Mouse (Mus musculus) forebrain, embryonic 10.5 days (tissue): Measurements from ENCODE around the gene Rffl. TPM values are rescaled to one million over a fixed set of nuclear protein-coding genes. Genes with fewer than 3 reads are reported as not detected.
A peak's percentile ranks its signal among the peaks of the same experiment; 100 is the strongest.

Experiments used
- DNase-seq: peaks from one replicate; pipeline ENCODE4 v3.0.0-alpha.2; 2017; ENCODE audit warnings: low spot score; ENCODE audit errors: extremely low spot score
- H3K27ac ChIP-seq: fragments of 300-500 bp; sonication (generic); 2 replicates; pipeline ENCODE4 v1.5.1; 2016; ENCODE audit warnings: mild to moderate bottlenecking
- H3K27me3 ChIP-seq: fragments of 300-500 bp; sonication (generic); 2 replicates; pipeline ENCODE4 v1.6.1; 2016; ENCODE audit warnings: mild to moderate bottlenecking; ENCODE audit not compliant: poor library complexity, severe bottlenecking
- H3K36me3 ChIP-seq: fragments of 300-500 bp; sonication (generic); replicated peaks from 2 replicates; pipeline ENCODE4 v1.6.1; 2016; ENCODE audit warnings: mild to moderate bottlenecking, moderate library complexity
- H3K4me1 ChIP-seq: fragments of 300-500 bp; sonication (generic); 2 replicates; pipeline ENCODE4 v1.6.1; 2016
- H3K4me3 ChIP-seq: fragments of 300-500 bp; sonication (generic); 2 replicates; pipeline ENCODE4 v1.5.1; 2016; ENCODE audit warnings: mild to moderate bottlenecking, moderate library complexity
- H3K9me3 ChIP-seq: fragments of 300-500 bp; sonication (generic); 2 replicates; pipeline ENCODE4 v1.6.1; 2016; ENCODE audit warnings: mild to moderate bottlenecking, moderate library complexity
- WGBS: fragments of 180-500 bp; shearing (Covaris S2); methylation state at CpG from one replicate; pipeline ENCODE4 v1.1.7; 2016; 5-methylcytosine and 5-hydroxymethylcytosine counted together
- polyA plus RNA-seq: library from polyadenylated mRNA; unstranded; fragments of >200 nt; fragmentation: Nextera tagmentation; extraction: Ambion mirVana; gene quantifications from 2 replicates; pipeline ENCODE4 v1.2.1, GENCODE M21; 2016

Rffl gene
- polyA plus RNA-seq, 1 experiment from 2014 or later = 9.5 TPM

DNA sequence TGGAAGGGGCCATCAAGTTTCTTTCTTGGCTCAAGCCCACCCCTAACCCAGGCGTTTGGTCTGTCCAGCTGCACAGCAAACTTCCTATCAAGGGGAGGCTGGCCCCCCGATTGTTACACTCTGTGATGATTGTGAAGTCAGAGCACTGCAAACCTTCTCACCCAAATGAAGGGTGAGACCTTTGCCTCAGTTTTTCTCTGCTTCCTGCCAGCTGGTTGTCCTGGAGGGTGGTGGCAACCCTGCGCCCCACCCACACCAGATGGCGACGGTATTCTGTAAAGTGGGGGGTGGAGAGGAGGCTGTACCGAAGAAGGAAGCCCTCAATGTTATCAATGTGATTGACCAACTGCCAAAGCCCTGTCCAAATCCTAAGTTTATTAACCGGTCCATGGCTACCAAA, 20.9 kb upstream of the Rffl start, which contains the start of gene Fndc8:
Fndc8 (plus strand) TSS at position 189 of the 400 bp plus-strand sequence.
- Histone ChIP-seq H3K27ac (no peak within 1 kb of the TSS), H3K4me1 (peaks cover 23% of the 10 kb centered on the region), H3K27me3 (peaks cover 7% of the 10 kb centered on the region; the same call in 1 of the 2 replicates), H3K9me3 (no peaks in the 10 kb centered on the region), H3K36me3 (peaks cover under 1% of the 10 kb centered on the region; the same call in 1 of the 2 replicates), H3K4me3 (no peak within 1 kb of the TSS)
- WGBS = 72% methylated on average over 7 of the region's 7 CpGs
- no peak for DNase-seq

DNA sequence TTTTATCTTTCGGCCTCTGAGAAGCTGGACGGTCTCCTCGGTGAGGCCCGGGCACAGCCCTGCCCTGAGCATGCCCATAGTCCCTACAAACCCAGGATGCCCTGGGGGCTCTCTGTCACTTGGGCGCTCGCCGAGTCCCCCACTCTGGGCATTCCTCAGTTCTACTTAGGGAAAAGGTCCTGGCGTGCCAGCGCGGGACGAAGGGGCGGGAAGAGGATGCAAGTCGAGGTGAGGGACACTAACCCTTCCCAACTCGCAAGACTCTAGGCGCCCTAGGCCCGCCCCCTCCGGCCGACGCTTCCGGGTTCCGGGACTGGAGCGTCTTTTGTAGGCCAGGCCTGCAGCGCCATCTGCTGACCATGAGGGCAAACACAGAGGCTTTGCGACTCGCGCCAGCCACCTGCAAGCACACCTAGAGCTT, 19.3 kb upstream of the Rffl start, which contains the start of gene Rad51d:
Rad51d (minus strand) TSS at position 273 of the 421 bp plus-strand sequence.
- Histone ChIP-seq H3K36me3 (peaks cover 4% of the 10 kb centered on the region; the same call in 1 of the 2 replicates), H3K27me3 (peaks cover 7% of the 10 kb centered on the region; the same call in 1 of the 2 replicates), H3K27ac (peak within 1 kb of the TSS; percentile 87), H3K4me1 (peaks cover 23% of the 10 kb centered on the region), H3K4me3 (peak within 1 kb of the TSS; percentile 75), H3K9me3 (no peaks in the 10 kb centered on the region)
- WGBS = 0% methylated on average over 22 of the region's 26 CpGs
- DNase-seq = peak; percentile 91

GRCm38 (mm10) chr11:82889524-82890341, 18.7 kb upstream of the Rffl start:
- Histone ChIP-seq H3K4me3 (peak overlapping the region; percentile 75), H3K27me3 (peaks cover 7% of the 10 kb centered on the region; the same call in 1 of the 2 replicates), H3K27ac (peak overlapping the region; percentile 87), H3K36me3 (peaks cover 4% of the 10 kb centered on the region; the same call in 1 of the 2 replicates), H3K4me1 (peaks cover 23% of the 10 kb centered on the region), H3K9me3 (no peaks in the 10 kb centered on the region)
- WGBS = 8% methylated on average over 31 of the region's 31 CpGs
- no peak for DNase-seq

DNA sequence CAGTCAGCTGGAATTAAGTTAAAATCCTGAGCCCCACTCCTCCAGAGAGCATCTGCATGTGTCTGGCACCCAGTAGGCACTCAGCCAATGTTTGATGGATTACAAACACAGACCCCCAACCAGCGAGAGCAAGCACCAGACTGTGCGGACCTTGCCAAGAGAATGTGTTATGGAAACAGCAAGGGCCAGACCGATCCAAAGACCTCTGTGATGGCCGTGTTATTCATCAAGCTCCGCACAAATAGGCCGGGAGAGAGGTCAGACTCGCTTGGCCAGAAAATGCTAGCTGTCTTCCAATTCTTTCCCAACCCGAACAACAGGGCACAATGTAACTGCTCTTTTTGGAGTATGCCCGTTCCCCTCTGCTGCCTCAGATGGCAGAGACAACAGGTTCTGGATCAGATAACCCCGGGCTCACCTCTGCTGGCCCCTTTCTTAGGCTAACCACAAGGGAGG, 17.5 kb upstream of the Rffl start:
- no peaks in the 10 kb centered on the region for H3K9me3 ChIP-seq
- H3K4me1 ChIP-seq = peaks cover 23% of the 10 kb centered on the region
- peaks cover 4% of the 10 kb centered on the region; the same call in 1 of the 2 replicates for H3K36me3 ChIP-seq
- 0 out of 2 replicates have a peak overlapping the region, but pooled peaks have one; percentile 75 for H3K4me3 ChIP-seq
- H3K27me3 ChIP-seq = peaks cover 7% of the 10 kb centered on the region; the same call in 1 of the 2 replicates
- 77% methylated on average over 10 of the region's 10 CpGs for WGBS
- no peak overlapping the region for H3K27ac ChIP-seq
- no peak for DNase-seq

- Histone ChIP-seq H3K9me3 (no peaks in the 10 kb centered on the region), H3K36me3 (peaks cover 20% of the 10 kb centered on the region), H3K4me3 (no peak overlapping the region), H3K27me3 (0 out of 2 replicates have a peak, but pooled peaks cover 2% of the 10 kb centered on the region), H3K4me1 (peaks cover 23% of the 10 kb centered on the region), H3K27ac (no peak overlapping the region)
- 87% methylated on average over 3 of the region's 3 CpGs for WGBS
- DNase-seq = no peak
Measured at GRCm38 (mm10) chr11:82886559-82886958, 15.5 kb upstream of the Rffl start.

DNA sequence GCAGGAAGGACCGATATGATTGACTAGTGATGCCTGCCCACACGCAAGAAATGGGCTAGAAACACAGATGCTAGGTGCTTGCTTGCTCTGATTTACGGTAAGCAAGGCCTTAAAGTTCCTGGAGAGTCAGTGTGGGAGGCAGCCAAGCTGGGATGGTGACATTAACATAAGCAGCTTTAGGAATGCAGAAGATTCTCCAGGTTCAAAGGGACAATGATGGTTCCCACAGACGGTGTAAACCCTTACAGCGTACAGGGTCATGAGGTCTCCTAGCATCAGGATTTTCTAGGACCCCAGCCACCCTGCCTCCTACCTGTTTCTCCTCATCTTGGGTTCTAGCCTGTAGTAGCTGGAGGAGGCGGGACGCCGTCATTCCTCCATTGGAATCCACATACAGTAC, 12.2 kb upstream of the Rffl start:
- no peaks in the 10 kb centered on the region for H3K27me3 ChIP-seq
- peaks cover under 1% of the 10 kb centered on the region; the same call in 1 of the 2 replicates for H3K4me1 ChIP-seq
- WGBS = 75% methylated on average over 8 of the region's 8 CpGs
- H3K9me3 ChIP-seq = no peaks in the 10 kb centered on the region
- H3K4me3 ChIP-seq = no peak overlapping the region
- H3K27ac ChIP-seq = no peak overlapping the region
- peaks cover 37% of the 10 kb centered on the region for H3K36me3 ChIP-seq
- DNase-seq = no peak

- 90% methylated on average over 7 of the region's 7 CpGs for WGBS
- peaks cover 32% of the 10 kb centered on the region for H3K36me3 ChIP-seq
Measured at GRCm38 (mm10) chr11:82877726-82878344, 6.8 kb upstream of the Rffl start.

DNA sequence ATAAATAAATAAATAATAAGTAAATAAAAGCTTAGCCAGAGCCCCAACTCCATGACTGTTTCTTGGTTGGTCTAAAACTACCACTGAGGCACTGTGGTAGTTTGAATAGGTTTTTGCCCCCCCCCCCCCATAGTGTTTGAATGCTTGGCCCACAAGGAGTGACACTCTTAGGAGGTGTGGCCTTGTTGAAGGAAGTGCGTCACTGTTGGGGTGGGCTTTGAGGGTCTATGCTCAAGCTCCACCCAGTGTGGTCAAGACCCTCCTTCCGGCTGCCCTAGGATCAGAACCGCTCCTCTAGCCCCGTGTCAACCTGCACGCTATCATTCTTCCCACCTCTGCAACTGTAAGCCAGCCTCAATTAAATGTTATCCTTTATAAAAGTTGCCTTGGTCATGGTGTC, 4.6 kb upstream of the Rffl start:
- no peak for DNase-seq
- Histone ChIP-seq H3K27ac (no peak overlapping the region), H3K4me3 (no peak overlapping the region), H3K36me3 (peaks cover 17% of the 10 kb centered on the region), H3K9me3 (no peaks in the 10 kb centered on the region), H3K27me3 (no peaks in the 10 kb centered on the region), H3K4me1 (peaks cover 5% of the 10 kb centered on the region)
- WGBS = 94% methylated on average over 5 of the region's 5 CpGs

More at GRCm38 (mm10) chr11:82877726-82878344, 6.8 kb upstream of the Rffl start:
- Histone ChIP-seq H3K27ac (no peak overlapping the region), H3K4me3 (no peak overlapping the region), H3K4me1 (no peaks in the 10 kb centered on the region), H3K27me3 (no peaks in the 10 kb centered on the region), H3K9me3 (no peaks in the 10 kb centered on the region)
- DNase-seq = no peak

- Histone ChIP-seq H3K4me3 (no peak overlapping the region), H3K27me3 (0 out of 2 replicates have a peak, but pooled peaks cover 5% of the 10 kb centered on the region), H3K9me3 (no peaks in the 10 kb centered on the region), H3K36me3 (peaks cover 14% of the 10 kb centered on the region), H3K4me1 (peaks cover 12% of the 10 kb centered on the region), H3K27ac (no peak overlapping the region)
- no peak for DNase-seq
- 91% methylated on average over 5 of the region's 5 CpGs for WGBS
Measured at GRCm38 (mm10) chr11:82874924-82875323, 3.9 kb upstream of the Rffl start.

DNA sequence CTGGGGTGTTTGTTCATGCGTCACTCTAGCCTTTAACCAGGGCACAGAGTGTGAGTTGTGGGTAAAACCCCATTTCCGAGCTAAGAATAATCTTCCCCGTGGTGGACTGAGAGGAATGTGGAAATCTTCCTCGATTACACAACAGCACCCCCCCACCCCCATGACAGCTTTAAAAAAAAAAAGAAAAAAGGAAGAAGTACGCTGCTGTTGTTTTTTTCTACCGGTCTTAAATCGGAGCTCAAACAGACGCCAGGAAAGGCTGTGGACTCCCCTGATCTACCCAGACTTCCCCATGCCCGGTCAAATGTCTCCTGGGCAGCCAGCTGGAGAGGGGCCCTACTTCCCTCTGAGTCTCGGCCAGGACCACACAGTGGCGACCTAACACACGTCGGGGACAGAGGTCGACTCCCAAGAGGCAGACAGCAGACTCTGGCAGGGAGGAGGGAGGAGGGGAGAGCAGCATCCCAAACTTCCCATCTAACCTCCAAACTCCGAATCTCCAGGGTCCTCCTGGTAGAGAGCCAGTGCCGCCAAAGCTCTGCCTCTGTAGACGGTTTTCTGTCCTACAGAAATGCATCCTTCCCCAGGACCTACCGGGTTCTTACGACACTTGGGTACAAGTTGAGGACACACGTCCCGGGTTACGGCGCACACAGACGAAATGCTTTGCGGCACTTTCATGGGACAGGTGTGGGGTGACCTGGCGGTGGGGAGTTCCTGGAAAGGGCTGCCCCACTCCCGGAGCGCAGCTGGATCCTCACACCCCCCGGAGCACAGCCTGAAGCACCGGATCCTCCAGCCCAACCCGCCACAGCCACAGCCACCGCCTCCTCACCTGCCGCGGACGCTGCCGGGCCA, 608 bp downstream of the Rffl start:
- Histone ChIP-seq H3K27me3 (peaks cover 8% of the 10 kb centered on the region; the same call in 1 of the 2 replicates), H3K27ac (peak overlapping the region; percentile 87), H3K9me3 (no peaks in the 10 kb centered on the region), H3K4me1 (peaks cover 27% of the 10 kb centered on the region), H3K36me3 (no peaks in the 10 kb centered on the region), H3K4me3 (peak overlapping the region; percentile 87)
- 5% methylated on average over 36 of the region's 36 CpGs for WGBS
- peak; percentile 30 for DNase-seq

GRCm38 (mm10) chr11:82869506-82870172, 1.4 kb downstream of the Rffl start:
- H3K4me3 ChIP-seq = peak overlapping the region; percentile 87
- no peaks in the 10 kb centered on the region for H3K36me3 ChIP-seq
- no peaks in the 10 kb centered on the region for H3K9me3 ChIP-seq
- H3K27me3 ChIP-seq = peaks cover 8% of the 10 kb centered on the region; the same call in 1 of the 2 replicates
- no peak for DNase-seq
- WGBS = 79% methylated on average over 9 of the region's 9 CpGs
- H3K27ac ChIP-seq = no peak overlapping the region
- H3K4me1 ChIP-seq = peaks cover 27% of the 10 kb centered on the region
